Mouse (Mus musculus) stomach, embryonic 16.5 days (tissue): ENCODE measurements around the gene Tango2. TPM values are rescaled to one million over a fixed set of nuclear protein-coding genes. Genes with fewer than 3 reads are reported as not detected.

Experiments
- ATAC-seq: fragments of 200-750 bp; cut with Nextera tagmentation; 2 replicates; pipeline ENCODE4 v1.8.0; 2017; ENCODE audit warnings: moderate number of reproducible peaks, moderate TSS enrichment; ENCODE audit not compliant: insufficient read depth, low FRiP score
- H3K27ac ChIP-seq: fragments of 300-500 bp; sonication (generic); 2 replicates; pipeline ENCODE4 v1.5.1; 2014; ENCODE audit warnings: low read length
- H3K27me3 ChIP-seq: fragments of 300-500 bp; sonication (generic); 2 replicates; pipeline ENCODE4 v1.6.1; 2014; ENCODE audit warnings: low read length, control low read depth, mixed read lengths; ENCODE audit not compliant: control insufficient read depth, insufficient read depth
- H3K36me3 ChIP-seq: fragments of 300-500 bp; sonication (generic); 2 replicates; pipeline ENCODE4 v1.6.1; 2014; ENCODE audit warnings: low read length; ENCODE audit not compliant: control insufficient read depth, insufficient read depth
- H3K4me1 ChIP-seq: fragments of 300-500 bp; sonication (generic); 2 replicates; pipeline ENCODE4 v1.6.1; 2014; ENCODE audit warnings: low read length, control low read depth, mixed read lengths; ENCODE audit not compliant: control insufficient read depth, insufficient read depth
- H3K4me2 ChIP-seq: fragments of 300-500 bp; sonication (generic); 2 replicates; pipeline ENCODE4 v1.6.1; 2014; ENCODE audit warnings: low read depth, low read length, mixed read lengths
- H3K4me3 ChIP-seq: fragments of 300-500 bp; sonication (generic); replicated peaks from 2 replicates; pipeline ENCODE4 v1.5.1; 2014; ENCODE audit warnings: mild to moderate bottlenecking, low read length
- H3K9ac ChIP-seq: fragments of 300-500 bp; sonication (generic); 2 replicates; pipeline ENCODE4 v1.6.1; 2014; ENCODE audit warnings: low read length
- H3K9me3 ChIP-seq: fragments of 300-500 bp; sonication (generic); replicated peaks from 2 replicates; pipeline ENCODE4 v1.6.1; 2016; ENCODE audit warnings: low read length, control low read depth; ENCODE audit not compliant: control insufficient read depth
- WGBS: fragments of 180-500 bp; shearing (Covaris S2); extraction: QIAGEN DNeasy Blood & Tissue Kit; methylation state at CpG from one replicate; pipeline ENCODE4 v1.1.7; 2014; 5-methylcytosine and 5-hydroxymethylcytosine counted together
- polyA plus RNA-seq: library from polyadenylated mRNA; unstranded; fragments of >200 nt; fragmentation: Nextera tagmentation; extraction: Ambion mirVana; gene quantifications from 2 replicates; pipeline ENCODE4 v1.2.1, GENCODE M21; 2015

The Tango2 gene
- 27.6 and 32.7 TPM in 2 replicates for polyA plus RNA-seq

DNA sequence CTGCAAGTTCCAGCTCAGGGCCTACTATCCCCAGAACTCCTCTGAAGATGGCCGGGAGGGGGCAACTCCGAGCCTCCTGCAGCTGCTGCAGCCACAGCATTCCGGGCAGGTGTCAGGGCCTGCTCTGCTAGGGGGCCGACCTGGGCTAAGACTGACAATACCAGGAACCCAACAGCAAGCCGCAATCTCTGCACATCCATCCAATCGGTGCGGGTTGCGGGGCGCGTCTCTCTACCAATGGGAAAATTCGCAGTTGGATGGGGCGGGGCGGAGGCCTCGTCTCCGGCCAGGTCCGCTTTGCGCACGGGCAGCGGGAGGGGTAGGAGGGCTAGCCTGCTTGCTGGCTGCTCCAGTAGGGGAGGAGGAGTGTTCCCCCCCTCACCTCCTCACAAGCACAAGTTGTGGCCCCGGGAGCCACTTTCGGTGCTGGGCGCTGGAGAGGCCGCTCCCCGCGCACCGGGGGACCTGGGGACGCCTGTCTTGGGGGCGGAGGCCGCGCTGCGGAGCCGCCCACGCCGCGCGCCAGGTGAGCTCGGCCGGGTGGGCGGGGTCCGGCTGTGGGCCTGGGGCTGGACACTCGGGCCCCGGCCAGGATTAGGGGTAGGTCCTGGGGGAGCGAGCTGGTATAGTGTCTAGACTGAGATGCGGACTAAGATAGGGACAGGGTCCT is at the start of gene Tango2, which contains the start of gene Arvcf:
Gene Tango2 (minus strand): TSS at position 173 of the 670 bp plus-strand sequence.
Gene Arvcf (plus strand): TSS at position 252 of the 670 bp plus-strand sequence.
- Histone ChIP-seq H3K27ac (no peak within 1 kb of the TSS), H3K4me2 (peak within 1 kb of the TSS; percentile 100), H3K4me3 (peak within 1 kb of the TSS; percentile 73), H3K4me1 (peaks cover 19% of the 10 kb centered on the region), H3K36me3 (no peaks in the 10 kb centered on the region), H3K9me3 (no peaks in the 10 kb centered on the region), H3K27me3 (peaks cover 9% of the 10 kb centered on the region; the same call in 1 of the 2 replicates), H3K9ac (peak within 1 kb of the TSS; percentile 79)
- ATAC-seq = peak; percentile 88
- WGBS = under 1% methylated on average over 44 of the region's 44 CpGs

DNA sequence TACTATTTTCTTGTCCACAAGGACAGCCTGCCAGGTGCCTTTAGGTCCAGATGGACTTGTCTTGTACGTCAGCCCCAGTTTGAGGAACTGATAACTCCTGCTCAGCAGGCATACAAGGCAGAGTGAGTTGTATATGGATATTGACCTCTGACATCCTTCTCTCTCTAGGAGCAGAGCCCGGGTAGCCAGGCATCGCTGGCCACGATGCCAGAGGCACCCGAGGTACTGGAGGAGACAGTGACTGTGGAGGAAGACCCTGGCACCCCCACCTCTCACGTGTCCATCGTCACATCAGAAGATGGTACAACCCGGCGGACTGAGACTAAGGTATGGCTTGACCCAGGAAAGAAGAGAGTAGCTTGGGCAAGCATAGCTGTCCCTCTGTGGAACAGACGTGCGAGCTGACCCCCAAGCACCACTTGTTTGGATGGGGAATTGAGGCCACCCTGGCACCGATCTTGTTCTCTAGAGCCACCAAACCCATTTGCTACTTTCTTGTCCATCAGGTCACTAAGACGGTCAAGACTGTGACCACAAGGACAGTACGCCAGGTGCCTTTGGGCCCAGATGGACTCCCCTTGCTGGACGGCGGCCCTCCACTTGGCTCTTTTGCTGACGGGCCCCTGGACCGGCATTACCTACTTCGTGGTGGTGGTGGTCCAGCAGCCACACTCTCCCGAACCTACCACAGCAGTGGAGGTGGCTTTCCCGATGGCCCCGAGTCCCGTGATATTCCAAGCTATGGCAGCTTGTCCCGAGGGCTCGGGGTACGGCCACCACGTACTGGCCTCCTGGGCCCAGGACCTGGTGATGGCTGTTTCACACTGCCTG is 49.1 kb upstream of the Tango2 start:
- Histone ChIP-seq H3K9ac (peak overlapping the region; percentile 7; the same call in 1 of the 2 replicates), H3K4me1 (peaks cover 39% of the 10 kb centered on the region), H3K27me3 (no peaks in the 10 kb centered on the region), H3K9me3 (no peaks in the 10 kb centered on the region), H3K4me3 (no peak overlapping the region), H3K4me2 (no peak overlapping the region), H3K27ac (no peak overlapping the region), H3K36me3 (no peaks in the 10 kb centered on the region)
- 95% methylated on average over 27 of the region's 27 CpGs for WGBS
- ATAC-seq = no peak

DNA sequence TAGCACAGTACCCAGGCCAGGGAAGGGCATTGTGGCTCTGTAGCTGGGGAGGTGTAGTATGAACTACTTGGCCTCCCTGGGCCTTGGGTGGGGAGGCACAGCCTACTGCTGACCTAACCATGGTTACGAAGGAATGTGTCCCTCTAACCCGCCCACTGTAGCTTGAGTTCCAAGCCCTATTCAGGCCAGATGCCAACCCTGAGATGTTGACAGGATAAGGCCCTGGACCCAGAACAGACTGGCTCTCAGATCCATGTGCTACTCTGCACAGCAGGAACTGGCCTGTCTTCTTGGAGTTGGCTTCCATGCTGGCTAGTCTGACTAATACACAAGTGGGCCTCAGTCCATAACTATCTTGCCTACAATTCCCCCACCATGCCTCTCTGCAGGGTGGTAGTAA is 48.3 kb upstream of the Tango2 start:
- Histone ChIP-seq H3K36me3 (no peaks in the 10 kb centered on the region), H3K4me2 (no peak overlapping the region), H3K4me3 (no peak overlapping the region), H3K27me3 (no peaks in the 10 kb centered on the region), H3K9ac (peak overlapping the region; percentile 7; the same call in 1 of the 2 replicates), H3K27ac (peak overlapping the region; percentile 54), H3K4me1 (peaks cover 42% of the 10 kb centered on the region), H3K9me3 (no peaks in the 10 kb centered on the region)
- ATAC-seq = no peak
- WGBS = 62% methylated on average over 2 of the region's 2 CpGs

DNA sequence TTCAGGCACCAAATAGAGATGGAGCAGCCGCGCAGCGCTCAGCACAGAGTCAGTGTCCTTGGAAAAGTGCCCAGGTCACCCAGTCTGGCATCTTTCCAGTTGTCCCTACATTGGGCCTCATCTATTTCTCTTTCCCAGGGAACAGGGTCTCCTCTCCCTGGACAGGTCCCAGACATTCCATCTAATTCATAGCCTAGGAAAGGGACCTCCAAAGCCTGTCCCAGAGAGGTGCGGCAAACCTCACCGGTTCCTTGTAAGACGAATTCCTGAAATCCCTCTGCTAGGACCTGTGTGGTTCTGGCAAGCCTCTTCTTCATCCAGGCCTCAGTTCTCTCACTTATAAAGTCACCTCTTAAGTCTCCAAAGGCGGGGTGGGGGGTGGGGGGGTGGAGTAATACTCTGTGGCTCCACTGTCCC is 47.7 kb upstream of the Tango2 start:
- Histone ChIP-seq H3K9me3 (no peaks in the 10 kb centered on the region), H3K27ac (peak overlapping the region; percentile 54), H3K4me3 (no peak overlapping the region), H3K36me3 (no peaks in the 10 kb centered on the region), H3K9ac (0 out of 2 replicates have a peak overlapping the region, but pooled peaks have one; percentile 3), H3K4me2 (0 out of 2 replicates have a peak overlapping the region, but pooled peaks have one; percentile 19), H3K4me1 (peaks cover 42% of the 10 kb centered on the region), H3K27me3 (no peaks in the 10 kb centered on the region)
- WGBS = 32% methylated on average over 6 of the region's 7 CpGs
- no peak for ATAC-seq

DNA sequence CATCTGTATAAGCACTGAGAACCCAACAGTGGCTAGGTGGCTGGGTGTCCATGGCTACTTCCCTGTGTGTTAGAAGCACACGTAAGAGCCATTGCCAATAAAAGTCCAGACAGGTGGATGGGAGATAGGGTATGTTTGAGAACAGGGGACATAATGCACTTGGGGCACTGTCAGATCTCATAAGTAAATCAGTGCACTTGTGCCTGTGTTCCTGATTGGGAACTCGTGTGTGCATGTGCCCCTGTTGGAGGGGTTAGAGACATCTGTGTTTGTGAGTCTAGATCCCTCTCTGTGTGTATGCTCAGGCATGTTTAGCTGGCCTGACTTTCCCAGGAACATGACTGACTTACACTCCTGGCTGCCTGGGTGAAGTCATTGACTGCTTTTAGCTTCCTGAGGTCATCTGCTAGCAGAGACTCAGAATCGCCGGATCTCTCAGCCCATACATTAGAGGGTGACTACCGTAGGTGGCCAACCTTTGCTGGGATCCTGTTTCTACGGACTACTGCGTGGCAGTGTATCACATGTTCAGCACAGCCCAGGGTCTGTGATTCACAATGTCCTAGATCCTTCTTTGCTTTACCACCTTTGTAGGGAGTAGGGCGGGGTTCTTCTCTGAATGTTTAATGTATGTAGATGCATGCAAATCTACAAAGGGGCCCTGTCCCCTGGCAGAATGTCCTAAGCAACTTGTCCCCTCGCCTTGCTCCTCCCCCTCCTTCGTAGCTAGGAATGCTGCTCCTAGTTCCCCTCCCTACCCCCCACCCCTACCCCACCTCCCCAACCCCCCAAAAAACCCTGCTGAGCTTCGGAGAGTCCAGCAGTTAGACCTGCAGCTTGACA is 47.1 kb upstream of the Tango2 start:
- WGBS = 34% methylated on average over 11 of the region's 11 CpGs
- peaks cover 39% of the 10 kb centered on the region for H3K4me1 ChIP-seq
- no peaks in the 10 kb centered on the region for H3K36me3 ChIP-seq
- H3K9me3 ChIP-seq = no peaks in the 10 kb centered on the region
- ATAC-seq = no peak
- no peaks in the 10 kb centered on the region for H3K27me3 ChIP-seq
- H3K4me3 ChIP-seq = 0 out of 2 replicates have a peak overlapping the region, but pooled peaks have one; percentile 3
- 0 out of 2 replicates have a peak overlapping the region, but pooled peaks have one; percentile 19 for H3K4me2 ChIP-seq
- H3K9ac ChIP-seq = no peak overlapping the region
- H3K27ac ChIP-seq = peak overlapping the region; percentile 52

DNA sequence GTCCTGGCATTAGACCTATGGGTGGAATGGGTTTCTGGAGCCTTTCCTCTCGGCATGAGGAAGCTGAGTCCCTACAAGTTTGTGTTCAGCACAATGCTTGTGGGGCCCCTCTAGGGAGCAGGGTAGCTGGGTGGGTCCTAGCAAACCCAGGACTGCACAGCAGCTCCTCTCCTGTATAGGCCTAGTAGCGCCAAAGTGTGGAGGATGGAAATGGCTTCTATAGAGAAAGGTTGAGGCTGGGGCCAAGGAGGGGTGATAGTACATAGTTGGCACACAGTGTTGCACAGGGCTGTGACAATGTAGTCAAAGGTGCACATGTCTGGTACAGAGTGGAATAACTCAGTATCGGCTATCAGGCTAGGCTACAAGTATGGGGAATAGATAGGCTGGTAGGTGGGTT is 46.2 kb upstream of the Tango2 start:
- no peak for ATAC-seq
- H3K4me1 ChIP-seq = peaks cover 39% of the 10 kb centered on the region
- 0 out of 2 replicates have a peak overlapping the region, but pooled peaks have one; percentile 69 for H3K4me3 ChIP-seq
- H3K9me3 ChIP-seq = no peaks in the 10 kb centered on the region
- peak overlapping the region; percentile 95; the same call in 1 of the 2 replicates for H3K4me2 ChIP-seq
- no peak overlapping the region for H3K27ac ChIP-seq
- H3K36me3 ChIP-seq = no peaks in the 10 kb centered on the region
- no peak overlapping the region for H3K9ac ChIP-seq
- WGBS = 76% methylated on average over 3 of the region's 3 CpGs
- H3K27me3 ChIP-seq = no peaks in the 10 kb centered on the region

DNA sequence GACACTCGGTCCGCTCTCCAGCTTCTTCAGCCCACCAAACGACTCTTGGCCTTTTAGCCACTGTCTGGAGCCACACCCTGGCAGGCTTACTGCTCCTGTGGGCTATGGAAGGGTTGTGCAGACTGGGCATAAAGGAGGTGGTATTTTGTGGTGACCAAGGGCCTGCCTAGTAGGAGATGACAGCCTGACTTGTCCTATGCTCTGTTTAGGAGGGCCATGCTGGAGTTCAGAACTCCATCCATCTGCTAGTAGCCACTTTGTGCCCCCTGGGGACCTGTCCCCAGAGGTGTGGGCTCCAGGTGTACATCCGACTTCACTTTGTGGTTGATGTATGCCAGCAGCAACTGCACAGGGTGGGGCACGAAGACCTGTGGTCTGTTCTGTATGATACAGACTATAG is 45.7 kb upstream of the Tango2 start:
- no peaks in the 10 kb centered on the region for H3K9me3 ChIP-seq
- no peak for ATAC-seq
- no peaks in the 10 kb centered on the region for H3K27me3 ChIP-seq
- no peak overlapping the region for H3K27ac ChIP-seq
- no peaks in the 10 kb centered on the region for H3K36me3 ChIP-seq
- peaks cover 42% of the 10 kb centered on the region for H3K4me1 ChIP-seq
- 58% methylated on average over 5 of the region's 5 CpGs for WGBS
- peak overlapping the region; percentile 79 for H3K9ac ChIP-seq
- peak overlapping the region; percentile 69 for H3K4me3 ChIP-seq
- peak overlapping the region; percentile 95 for H3K4me2 ChIP-seq

DNA sequence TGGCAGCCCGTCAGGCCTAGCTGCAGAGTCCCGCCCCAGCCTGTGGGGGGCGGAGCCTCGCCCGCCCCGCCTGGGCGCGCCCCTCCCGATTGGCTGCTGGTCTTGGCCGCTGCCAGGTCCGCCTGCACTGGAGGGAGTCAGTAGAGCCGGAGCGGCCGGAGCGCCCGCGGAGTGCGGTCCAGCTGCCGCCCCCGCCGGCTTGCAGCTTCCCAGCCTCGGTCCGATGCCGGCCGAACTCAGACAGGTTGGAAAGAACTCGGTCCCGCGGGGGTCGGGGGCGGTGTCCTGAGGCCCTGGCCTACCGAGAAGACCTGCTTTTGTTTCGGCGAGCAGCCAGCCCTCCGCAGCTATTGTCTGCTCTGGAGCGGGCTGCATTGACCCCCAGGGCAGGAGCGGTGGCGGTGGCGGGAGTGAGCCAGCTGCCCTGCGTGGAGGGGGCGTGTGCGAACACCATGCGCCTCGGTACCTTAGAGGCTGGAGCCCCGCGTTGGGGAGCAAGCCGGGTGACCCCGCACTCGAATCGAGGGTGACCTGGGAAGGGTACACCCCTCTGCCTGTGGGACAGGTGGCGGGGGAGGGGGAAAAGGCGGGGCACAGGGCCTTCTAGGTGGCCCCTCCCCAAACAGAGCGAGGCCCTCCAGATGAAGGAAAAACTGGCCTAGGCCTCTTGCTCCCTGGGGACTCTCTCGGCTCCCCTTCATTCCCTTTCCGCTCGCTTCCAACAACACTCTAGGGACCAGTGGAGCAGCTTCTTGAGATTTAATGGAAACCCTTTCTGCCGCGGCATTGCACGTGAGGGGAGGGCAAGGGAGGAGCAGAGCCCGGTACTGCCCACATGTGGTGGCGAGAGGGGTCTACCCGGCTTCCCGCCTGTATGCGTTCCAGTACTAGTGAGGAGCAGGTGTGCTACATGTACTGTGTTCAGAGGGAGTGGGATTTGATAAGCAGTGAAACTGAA is 44.8 kb upstream of the Tango2 start:
- peaks cover 51% of the 10 kb centered on the region for H3K4me1 ChIP-seq
- peak overlapping the region; percentile 79 for H3K9ac ChIP-seq
- peak overlapping the region; percentile 67 for H3K27ac ChIP-seq
- peak overlapping the region; percentile 69 for H3K4me3 ChIP-seq
- peak overlapping the region; percentile 95 for H3K4me2 ChIP-seq
- H3K9me3 ChIP-seq = no peaks in the 10 kb centered on the region
- under 1% methylated on average over 62 of the region's 63 CpGs for whole genome bisulfite sequencing
- ATAC-seq = peak; percentile 88
- no peaks in the 10 kb centered on the region for H3K36me3 ChIP-seq
- H3K27me3 ChIP-seq = no peaks in the 10 kb centered on the region
